Mouse (Mus musculus) forebrain, embryonic 13.5 days (tissue): ENCODE results near the gene Gm11627. TPM values are rescaled to one million over a fixed set of nuclear protein-coding genes. Genes with fewer than 3 reads are reported as not detected.
A peak's percentile ranks its signal among the peaks of the same experiment; 100 is the strongest.
"Not testable (repeated sequence)": the region's sequence is repeated elsewhere in the genome, so short reads cannot be mapped to it uniquely, and the experiment has no call there.

Experiments used
- ATAC-seq: fragments of 200-750 bp; cut with Nextera tagmentation; 2 replicates; pipeline ENCODE4 v1.8.0; 2017
- H3K27ac ChIP-seq: fragments of 300-500 bp; sonication (generic); 2 replicates; pipeline ENCODE4 v1.5.1; 2015; ENCODE audit warnings: inconsistent platforms, mild to moderate bottlenecking, moderate library complexity
- H3K27me3 ChIP-seq: fragments of 300-500 bp; sonication (generic); 2 replicates; pipeline ENCODE4 v1.6.1; 2015; ENCODE audit warnings: mild to moderate bottlenecking, inconsistent platforms
- H3K36me3 ChIP-seq: fragments of 300-500 bp; sonication (generic); 2 replicates; pipeline ENCODE4 v1.6.1; 2015; ENCODE audit warnings: mild to moderate bottlenecking, inconsistent platforms; ENCODE audit not compliant: poor library complexity, severe bottlenecking
- H3K4me1 ChIP-seq: fragments of 300-500 bp; sonication (generic); 2 replicates; pipeline ENCODE4 v1.6.1; 2015; ENCODE audit warnings: inconsistent platforms
- H3K4me2 ChIP-seq: fragments of 300-500 bp; sonication (generic); 2 replicates; pipeline ENCODE4 v1.6.1; 2015; ENCODE audit warnings: inconsistent platforms, mild to moderate bottlenecking, moderate library complexity
- H3K4me3 ChIP-seq: fragments of 300-500 bp; sonication (generic); 2 replicates; pipeline ENCODE4 v1.5.1; 2015; ENCODE audit warnings: mild to moderate bottlenecking, inconsistent platforms
- H3K9ac ChIP-seq: fragments of 300-500 bp; sonication (generic); 2 replicates; pipeline ENCODE4 v1.6.1; 2015; ENCODE audit warnings: mild to moderate bottlenecking, inconsistent platforms
- H3K9me3 ChIP-seq: fragments of 300-500 bp; sonication (generic); replicated peaks from 2 replicates; pipeline ENCODE4 v1.6.1; 2016; ENCODE audit warnings: inconsistent platforms
- WGBS: fragments of 180-500 bp; shearing (Covaris S2); methylation state at CpG from one replicate; pipeline ENCODE4 v1.1.7; 2015; 5-methylcytosine and 5-hydroxymethylcytosine counted together
- polyA plus RNA-seq: library from polyadenylated mRNA; unstranded; fragments of >200 nt; fragmentation: Nextera tagmentation; extraction: Ambion mirVana; gene quantifications from 2 replicates; pipeline ENCODE4 v1.2.1, GENCODE M21; 2015

Gene Gm11627
- polyA plus RNA-seq, 1 experiment from 2014 or later = 17.2 TPM

- WGBS = 2% methylated on average over 40 of the region's 55 CpGs
- H3K36me3 ChIP-seq = no peaks in the 10 kb centered on the region
- H3K27me3 ChIP-seq = no peaks in the 10 kb centered on the region
- ATAC-seq = peak; percentile 97
- H3K4me2 ChIP-seq = peak within 1 kb of the TSS; percentile 82
- H3K27ac ChIP-seq = peak within 1 kb of the TSS; percentile 97
- peak within 1 kb of the TSS; percentile 99 for H3K9ac ChIP-seq
- H3K9me3 ChIP-seq = no peaks in the 10 kb centered on the region
- peaks cover 34% of the 10 kb centered on the region for H3K4me1 ChIP-seq
- H3K4me3 ChIP-seq = peak within 1 kb of the TSS; percentile 99
Measured at GRCm38 (mm10) chr11:102556031-102556715, 23.1 kb downstream of the Gm11627 start, which contains the start of gene Gpatch8. Gene Gpatch8, minus strand, starts transcription at chr11:102556392.

- peak; percentile 52 for ATAC-seq
- WGBS = under 1% methylated on average over 39 of the region's 39 CpGs
Measured at GRCm38 (mm10) chr11:102555400-102556030, 23.7 kb downstream of the Gm11627 start.

GRCm38 (mm10) chr11:102552051-102552450 is 27.2 kb downstream of the Gm11627 start:
- Histone ChIP-seq H3K27me3 (no peaks in the 10 kb centered on the region), H3K4me1 (peaks cover 37% of the 10 kb centered on the region), H3K9me3 (no peaks in the 10 kb centered on the region), H3K27ac (no peak overlapping the region), H3K4me2 (no peak overlapping the region), H3K36me3 (peaks cover 10% of the 10 kb centered on the region; the same call in 1 of the 2 replicates), H3K9ac (no peak overlapping the region), H3K4me3 (no peak overlapping the region)
- 92% methylated on average over 3 of the region's 3 CpGs for WGBS
- ATAC-seq = no peak

More at GRCm38 (mm10) chr11:102555400-102556030, 23.7 kb downstream of the Gm11627 start:
- H3K4me3 ChIP-seq = peak overlapping the region; percentile 99
- no peaks in the 10 kb centered on the region for H3K36me3 ChIP-seq
- no peaks in the 10 kb centered on the region for H3K9me3 ChIP-seq
- H3K27me3 ChIP-seq = no peaks in the 10 kb centered on the region
- H3K9ac ChIP-seq = peak overlapping the region; percentile 99
- H3K4me1 ChIP-seq = peaks cover 37% of the 10 kb centered on the region
- peak overlapping the region; percentile 82 for H3K4me2 ChIP-seq
- peak overlapping the region; percentile 97 for H3K27ac ChIP-seq

- Histone ChIP-seq H3K4me3 (no peak overlapping the region), H3K9ac (no peak overlapping the region), H3K27me3 (no peaks in the 10 kb centered on the region), H3K4me1 (peaks cover 32% of the 10 kb centered on the region), H3K36me3 (peaks cover 10% of the 10 kb centered on the region; the same call in 1 of the 2 replicates), H3K27ac (no peak overlapping the region), H3K4me2 (no peak overlapping the region), H3K9me3 (no peaks in the 10 kb centered on the region)
- no peak for ATAC-seq
Measured at GRCm38 (mm10) chr11:102551176-102551575, 28.1 kb downstream of the Gm11627 start.

GRCm38 (mm10) chr11:102541471-102541870 is 37.8 kb downstream of the Gm11627 start:
- peaks cover 3% of the 10 kb centered on the region for H3K36me3 ChIP-seq
- 94% methylated on average over 5 of the region's 5 CpGs for WGBS
- H3K4me1 ChIP-seq = 0 out of 2 replicates have a peak, but pooled peaks cover 12% of the 10 kb centered on the region
- no peak for ATAC-seq
- H3K9ac ChIP-seq = no peak overlapping the region
- H3K9me3 ChIP-seq = no peaks in the 10 kb centered on the region
- no peak overlapping the region for H3K4me3 ChIP-seq
- H3K4me2 ChIP-seq = no peak overlapping the region
- H3K27me3 ChIP-seq = no peaks in the 10 kb centered on the region
- no peak overlapping the region for H3K27ac ChIP-seq

GRCm38 (mm10) chr11:102540286-102540685 is 39.0 kb downstream of the Gm11627 start:
- ATAC-seq, H3K36me3 ChIP-seq, H3K27ac ChIP-seq, H3K4me3 ChIP-seq, H3K4me2 ChIP-seq, H3K27me3 ChIP-seq, H3K9me3 ChIP-seq, H3K9ac ChIP-seq: not testable (repeated sequence)
- H3K4me1 ChIP-seq = peaks cover 11% of the 10 kb centered on the region; the same call in 1 of the 2 replicates

- Histone ChIP-seq H3K9me3 (no peaks in the 10 kb centered on the region), H3K9ac (no peak overlapping the region)
- no peak for ATAC-seq
Measured at GRCm38 (mm10) chr11:102539690-102540089, 39.6 kb downstream of the Gm11627 start.

GRCm38 (mm10) chr11:102536210-102536609 is 43.1 kb downstream of the Gm11627 start:
- H3K4me1 ChIP-seq = peaks cover 14% of the 10 kb centered on the region; the same call in 1 of the 2 replicates
- peaks cover 3% of the 10 kb centered on the region for H3K36me3 ChIP-seq
- no peak overlapping the region for H3K27ac ChIP-seq
- no peak for ATAC-seq
- H3K27me3 ChIP-seq = no peaks in the 10 kb centered on the region
- H3K4me2 ChIP-seq = no peak overlapping the region
- no peak overlapping the region for H3K4me3 ChIP-seq
- 37% methylated on average over 3 of the region's 3 CpGs for WGBS
- H3K9ac ChIP-seq = no peak overlapping the region
- no peaks in the 10 kb centered on the region for H3K9me3 ChIP-seq

More at GRCm38 (mm10) chr11:102539690-102540089, 39.6 kb downstream of the Gm11627 start:
- Histone ChIP-seq H3K27me3 (no peaks in the 10 kb centered on the region), H3K4me3 (no peak overlapping the region), H3K36me3 (peaks cover 3% of the 10 kb centered on the region), H3K4me1 (peaks cover 11% of the 10 kb centered on the region; the same call in 1 of the 2 replicates), H3K4me2 (no peak overlapping the region), H3K27ac (no peak overlapping the region)
- 72% methylated on average over 1 of the region's 1 CpGs for WGBS

GRCm38 (mm10) chr11:102534078-102534477 is 45.2 kb downstream of the Gm11627 start:
- Histone ChIP-seq H3K9me3 (no peaks in the 10 kb centered on the region), H3K4me3 (no peak overlapping the region), H3K4me1 (peaks cover 10% of the 10 kb centered on the region; the same call in 1 of the 2 replicates), H3K27me3 (no peaks in the 10 kb centered on the region), H3K4me2 (no peak overlapping the region), H3K27ac (no peak overlapping the region), H3K9ac (no peak overlapping the region), H3K36me3 (peaks cover 3% of the 10 kb centered on the region)
- no peak for ATAC-seq
- WGBS = 95% methylated on average over 2 of the region's 2 CpGs

- WGBS = 57% methylated on average over 5 of the region's 5 CpGs
- Histone ChIP-seq H3K9me3 (no peaks in the 10 kb centered on the region), H3K36me3 (no peaks in the 10 kb centered on the region), H3K4me1 (peaks cover 5% of the 10 kb centered on the region; the same call in 1 of the 2 replicates), H3K9ac (no peak overlapping the region), H3K27ac (no peak overlapping the region), H3K4me2 (no peak overlapping the region), H3K27me3 (no peaks in the 10 kb centered on the region), H3K4me3 (no peak overlapping the region)
- ATAC-seq = no peak
Measured at GRCm38 (mm10) chr11:102531425-102531824, 47.8 kb downstream of the Gm11627 start.
